Mouse (Mus musculus) limb, embryonic 15.5 days (tissue): ENCODE measurements at regions not wholly inside any gene's neighbourhood (a gene's known extent, or its start where the extent isn't known, plus 50 kb on each side); places are given as distances from the start of the nearest gene placed in this dataset.
"Not testable (repeated sequence)": the region's sequence is repeated elsewhere in the genome, so short reads cannot be mapped to it uniquely, and the experiment has no call there.

Source experiments
- ATAC-seq: fragments of 200-750 bp; cut with Nextera tagmentation; 2 replicates; pipeline ENCODE4 v1.8.0; 2017; ENCODE audit warnings: low read depth, moderate TSS enrichment; ENCODE audit not compliant: insufficient number of reproducible peaks, low FRiP score, low TSS enrichment
- H3K27ac ChIP-seq: fragments of 300-500 bp; sonication (generic); 2 replicates; pipeline ENCODE4 v1.5.1; 2015; ENCODE audit warnings: moderate library complexity, mild to moderate bottlenecking, inconsistent platforms
- H3K27me3 ChIP-seq: fragments of 300-500 bp; sonication (generic); 2 replicates; pipeline ENCODE4 v1.6.1; 2015; ENCODE audit warnings: inconsistent platforms
- H3K36me3 ChIP-seq: fragments of 300-500 bp; sonication (generic); 2 replicates; pipeline ENCODE4 v1.6.1; 2015; ENCODE audit warnings: inconsistent platforms
- H3K4me1 ChIP-seq: fragments of 300-500 bp; sonication (generic); 2 replicates; pipeline ENCODE4 v1.6.1; 2015; ENCODE audit warnings: inconsistent platforms
- H3K4me2 ChIP-seq: fragments of 300-500 bp; sonication (generic); 2 replicates; pipeline ENCODE4 v1.6.1; 2015; ENCODE audit warnings: mild to moderate bottlenecking, inconsistent platforms
- H3K4me3 ChIP-seq: fragments of 300-500 bp; sonication (generic); 2 replicates; pipeline ENCODE4 v1.5.1; 2015; ENCODE audit warnings: mild to moderate bottlenecking, inconsistent platforms
- H3K9ac ChIP-seq: fragments of 300-500 bp; sonication (generic); 2 replicates; pipeline ENCODE4 v1.6.1; 2015; ENCODE audit warnings: inconsistent platforms
- H3K9me3 ChIP-seq: fragments of 300-500 bp; sonication (generic); 2 replicates; pipeline ENCODE4 v1.6.1; 2016; ENCODE audit warnings: inconsistent platforms
- whole genome bisulfite sequencing: fragments of 180-500 bp; shearing (Covaris S2); methylation state at CpG from one replicate; pipeline ENCODE4 v1.1.7; 2015; 5-methylcytosine and 5-hydroxymethylcytosine counted together

DNA sequence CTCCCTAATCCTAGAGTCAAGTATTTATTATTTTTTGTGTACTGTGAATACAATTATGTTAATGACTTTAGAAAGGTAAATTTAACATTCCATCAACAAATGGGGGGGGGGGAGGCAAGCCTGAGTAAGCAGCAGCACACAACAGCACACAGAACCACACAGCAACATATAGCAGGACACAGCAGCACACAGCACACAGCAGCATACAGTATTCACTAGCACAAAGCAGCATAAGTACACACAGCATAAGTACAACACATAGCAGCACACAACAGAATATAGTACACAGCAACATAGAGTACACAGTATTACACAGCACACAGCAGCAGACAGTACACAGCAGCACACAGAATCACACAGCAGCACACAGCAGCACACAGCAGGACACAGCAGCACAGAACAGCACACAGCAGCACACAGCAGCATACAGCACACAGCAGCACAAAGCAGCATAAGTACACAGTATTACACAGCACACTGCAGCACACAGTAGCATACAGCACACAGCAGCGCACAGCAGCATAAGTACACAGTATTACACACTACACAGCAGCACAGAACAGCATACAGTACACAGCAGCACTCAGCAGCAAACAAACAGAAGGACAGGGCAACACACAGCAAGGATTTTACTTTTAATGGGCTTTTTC is 605.7 kb downstream of the Tbl1xr1 start:
- Histone ChIP-seq H3K9me3 (no peaks in the 10 kb centered on the region), H3K36me3 (no peaks in the 10 kb centered on the region), H3K9ac (no peak overlapping the region), H3K27ac (no peak overlapping the region), H3K27me3 (no peaks in the 10 kb centered on the region), H3K4me1 (no peaks in the 10 kb centered on the region), H3K4me3 (no peak overlapping the region), H3K4me2 (no peak overlapping the region)
- ATAC-seq = no peak
- 83% methylated on average over 1 of the region's 1 CpGs for WGBS

DNA sequence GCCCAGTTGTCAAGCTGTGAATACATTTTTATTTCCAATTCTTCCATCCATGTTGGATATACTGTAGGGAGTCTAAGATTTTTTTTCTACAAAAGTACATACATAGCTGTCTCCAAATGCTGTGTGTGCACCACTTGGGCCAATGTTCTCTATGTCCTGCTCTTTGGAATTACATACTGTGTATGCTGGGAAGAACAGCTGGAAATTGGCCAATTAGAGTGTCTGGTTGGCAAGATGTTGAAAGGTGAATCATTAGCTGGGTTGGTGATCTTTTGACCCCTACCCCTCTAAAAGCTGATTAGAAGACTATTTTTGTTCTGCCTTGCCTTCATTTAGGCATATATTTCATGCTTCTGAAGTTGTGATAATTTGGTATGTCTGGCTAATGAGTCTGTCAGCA is 622.9 kb downstream of the Tbl1xr1 start:
- no peaks in the 10 kb centered on the region for H3K4me1 ChIP-seq
- no peak for ATAC-seq
- no peak overlapping the region for H3K4me2 ChIP-seq
- H3K27me3 ChIP-seq = no peaks in the 10 kb centered on the region
- no peak overlapping the region for H3K4me3 ChIP-seq
- H3K27ac ChIP-seq = no peak overlapping the region
- H3K9me3 ChIP-seq = no peaks in the 10 kb centered on the region
- no peaks in the 10 kb centered on the region for H3K36me3 ChIP-seq
- no peak overlapping the region for H3K9ac ChIP-seq

DNA sequence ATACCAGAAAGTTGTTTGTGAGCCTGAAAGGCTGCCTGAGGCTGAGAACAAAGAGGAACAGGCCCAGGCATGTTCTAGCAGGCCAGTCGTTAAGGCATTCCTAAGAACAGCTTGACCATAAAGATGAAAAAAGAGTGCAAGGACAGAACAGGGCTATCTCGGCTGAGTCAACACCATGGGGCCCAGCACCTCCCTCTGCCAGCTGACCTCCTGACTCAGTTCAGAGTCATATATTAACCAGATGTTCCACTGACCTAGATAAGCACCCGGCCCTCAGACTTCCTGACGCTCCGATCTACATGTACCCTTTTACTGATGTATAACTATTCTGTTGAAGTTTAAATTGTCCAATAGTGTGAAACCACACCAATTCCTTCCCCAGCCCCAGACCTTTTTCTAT is 625.0 kb downstream of the Tbl1xr1 start:
- H3K27ac ChIP-seq, H3K4me3 ChIP-seq, H3K9me3 ChIP-seq, H3K36me3 ChIP-seq, ATAC-seq, H3K9ac ChIP-seq, H3K4me2 ChIP-seq, H3K4me1 ChIP-seq, H3K27me3 ChIP-seq: not testable (repeated sequence)
- 63% methylated on average over 5 of the region's 5 CpGs for WGBS

DNA sequence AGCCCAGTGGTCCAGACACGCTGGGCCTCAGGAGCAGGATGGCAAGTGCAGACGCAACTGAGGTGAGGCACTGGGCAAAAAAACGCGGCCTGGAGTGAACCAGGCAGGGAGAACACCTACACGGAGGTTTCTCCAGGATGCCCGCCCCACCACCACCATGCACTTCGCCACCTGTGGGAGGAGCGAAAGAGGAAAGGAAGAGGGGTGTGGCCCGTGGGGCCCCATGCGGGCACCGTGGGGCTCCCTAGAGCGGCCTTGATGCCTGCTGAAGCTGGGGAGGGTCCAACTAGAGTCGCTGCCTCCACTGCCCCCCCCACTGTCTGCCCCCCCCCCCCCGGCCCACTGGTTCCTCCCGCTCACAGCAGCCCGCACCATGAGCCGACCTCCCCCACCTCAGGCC is 629.2 kb downstream of the Tbl1xr1 start:
- WGBS = 79% methylated on average over 17 of the region's 17 CpGs
- Histone ChIP-seq H3K4me1 (no peaks in the 10 kb centered on the region), H3K9me3 (no peaks in the 10 kb centered on the region), H3K36me3 (no peaks in the 10 kb centered on the region), H3K27ac (no peak overlapping the region), H3K4me3 (no peak overlapping the region), H3K27me3 (no peaks in the 10 kb centered on the region), H3K9ac (no peak overlapping the region), H3K4me2 (no peak overlapping the region)
- ATAC-seq = 0 out of 2 replicates have a peak, but pooled peaks have one; percentile 7

DNA sequence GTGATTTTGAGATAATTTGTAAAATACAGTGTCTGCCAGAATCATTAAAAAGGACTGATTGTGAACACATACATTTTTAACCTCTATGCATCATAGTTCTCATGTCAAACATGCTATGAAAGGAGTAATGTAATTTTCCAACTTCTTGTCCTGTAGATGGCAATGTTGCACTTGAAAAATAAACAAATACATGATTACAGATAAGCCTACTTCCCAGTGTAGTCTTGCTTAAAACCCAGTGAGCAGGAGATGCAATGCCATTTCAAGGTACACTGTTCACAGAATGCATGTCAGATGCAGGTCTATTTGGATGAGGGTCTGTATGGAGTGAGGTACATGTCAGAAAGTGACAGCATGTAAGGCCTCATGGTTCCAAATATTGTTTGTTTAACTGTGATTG is 668.6 kb downstream of the Tbl1xr1 start:
- Histone ChIP-seq H3K27ac (no peak overlapping the region), H3K4me2 (no peak overlapping the region), H3K36me3 (no peaks in the 10 kb centered on the region), H3K9me3 (no peaks in the 10 kb centered on the region), H3K4me1 (no peaks in the 10 kb centered on the region), H3K4me3 (no peak overlapping the region), H3K27me3 (no peaks in the 10 kb centered on the region), H3K9ac (no peak overlapping the region)
- ATAC-seq = no peak
